Mouse (Mus musculus) T-cell, adult 66 days (primary cell): ENCODE results near the gene Ccnb2. TPM values are rescaled to one million over a fixed set of nuclear protein-coding genes. Genes with fewer than 3 reads are reported as not detected.

Experiments
- total RNA-seq, 2 experiments: library from RNA; stranded (reverse); gene quantifications; 3 replicates in 1 of 2; 4 replicates in 1 of 2; pipeline ENCODE4 v1.2.4; 2023

The Ccnb2 gene
- total RNA-seq, result 1 to 10 TPM; 2.5 to 6.1 TPM

DNA sequence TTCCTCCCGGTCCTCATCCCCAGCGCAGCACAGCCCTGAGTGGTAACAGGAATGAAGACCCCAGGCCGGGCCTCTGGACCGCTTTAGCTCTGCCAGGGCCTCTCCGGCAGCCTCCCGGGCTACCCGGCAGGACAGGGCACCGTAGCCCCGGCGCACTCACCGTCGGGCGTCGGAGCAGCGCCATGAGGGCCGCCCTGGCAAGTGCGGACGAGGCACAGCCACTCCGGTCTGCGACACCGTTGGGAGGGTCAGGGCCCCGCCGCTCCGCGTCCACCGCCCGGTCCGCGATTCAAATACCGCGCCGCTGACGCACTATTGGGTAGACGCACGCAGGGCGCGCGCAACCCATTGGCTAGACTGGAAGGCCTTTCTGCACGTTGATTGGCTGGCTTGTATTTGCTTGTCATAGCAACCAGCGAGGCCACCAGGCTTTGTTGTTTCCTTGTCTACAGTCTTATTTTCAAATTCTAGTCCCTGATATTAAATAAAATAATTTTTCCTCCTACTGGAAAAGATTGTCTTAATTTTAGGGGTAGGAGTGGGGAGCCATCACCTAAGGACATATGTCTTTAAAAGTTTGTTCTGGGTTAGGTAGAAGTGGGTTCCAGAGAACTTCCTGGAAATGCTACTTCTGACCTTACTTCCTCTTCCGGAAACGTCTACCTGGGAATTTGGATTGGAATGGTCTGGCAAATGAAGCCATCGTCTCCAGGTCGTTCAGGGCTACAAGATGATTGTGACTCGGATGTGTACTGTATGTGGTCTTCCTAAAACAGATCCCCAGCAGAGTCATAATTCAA lies at the start of gene Ccnb2:
TSS of gene Ccnb2 (minus strand) at position 291 of the 800 bp plus-strand sequence.

Other genes with a start within 250 kb of the Ccnb2 start
- 1 to 10 TPM; 5.0 to 9.7 TPM for gene Myo1e, start 214.2 kb downstream of the Ccnb2 start, total RNA-seq
- gene Rnf111, start 82.2 kb upstream of the Ccnb2 start, total RNA-seq, result 10 to 100 TPM; 69.8 to 75.7 TPM
- 100 to 1,000 TPM; 130 to 131 TPM for gene Sltm, start 121.2 kb upstream of the Ccnb2 start, total RNA-seq
- 1 to 10 TPM; 2.7 TPM for gene Gm10642, start 234.7 kb upstream of the Ccnb2 start, total RNA-seq
- 10 to 100 TPM; 29.8 to 34.3 TPM for gene Mindy2, start 235.6 kb upstream of the Ccnb2 start, total RNA-seq